Mouse (Mus musculus): ENCODE measurements around the gene Trpc1.
A peak's percentile ranks its signal among the peaks of the same experiment; 100 is the strongest.

Trpc1 gene

GRCm38 (mm10) chr9:95750037-95750511, at the start of gene Trpc1:
Gene Trpc1, minus strand, starts transcription at chr9:95750375.
- DNase-seq (ENCODE audit: low read depth, low spot score): peak; percentile 26

GRCm38 (mm10) chr9:95796323-95796722, 46.1 kb upstream of the Trpc1 start:
- DNase-seq (ENCODE audit: low read depth, low spot score): no peak

- no peak for DNase-seq (ENCODE audit: low read depth, low spot score)
These were observed 45.7 kb upstream of the Trpc1 start for GRCm38 (mm10) chr9:95795844-95796243.

- DNase-seq (ENCODE audit: low read depth, low spot score): no peak
These were observed 45.1 kb upstream of the Trpc1 start for GRCm38 (mm10) chr9:95795077-95795784.

- no peak for DNase-seq (ENCODE audit: low read depth, low spot score)
These were observed 44.0 kb upstream of the Trpc1 start for GRCm38 (mm10) chr9:95793986-95794744.

- no peak for DNase-seq (ENCODE audit: low read depth, low spot score)
These were observed 34.8 kb upstream of the Trpc1 start for GRCm38 (mm10) chr9:95784888-95785511.

GRCm38 (mm10) chr9:95783646-95784293, 33.6 kb upstream of the Trpc1 start:
- DNase-seq (ENCODE audit: low read depth, low spot score): no peak

- DNase-seq (ENCODE audit: low read depth, low spot score): no peak
These were observed 21.5 kb upstream of the Trpc1 start for GRCm38 (mm10) chr9:95771671-95772070.

GRCm38 (mm10) chr9:95763218-95763617, 13.0 kb upstream of the Trpc1 start:
- DNase-seq (ENCODE audit: low read depth, low spot score): no peak

GRCm38 (mm10) chr9:95762228-95762627, 12.1 kb upstream of the Trpc1 start:
- no peak for DNase-seq (ENCODE audit: low read depth, low spot score)

- no peak for DNase-seq (ENCODE audit: low read depth, low spot score)
These were observed 11.2 kb upstream of the Trpc1 start for GRCm38 (mm10) chr9:95761381-95761780.

GRCm38 (mm10) chr9:95750746-95751145, 571 bp upstream of the Trpc1 start:
- DNase-seq (ENCODE audit: low read depth, low spot score): no peak

GRCm38 (mm10) chr9:95749461-95749928, 680 bp downstream of the Trpc1 start:
- DNase-seq (ENCODE audit: low read depth, low spot score): no peak

- no peak for DNase-seq (ENCODE audit: low read depth, low spot score)
These were observed 2.9 kb downstream of the Trpc1 start for GRCm38 (mm10) chr9:95747298-95747697.

- DNase-seq (ENCODE audit: low read depth, low spot score): no peak
These were observed 5.1 kb downstream of the Trpc1 start for GRCm38 (mm10) chr9:95744845-95745613.

- no peak for DNase-seq (ENCODE audit: low read depth, low spot score)
These were observed 13.9 kb downstream of the Trpc1 start for GRCm38 (mm10) chr9:95736238-95736637.

- DNase-seq (ENCODE audit: low read depth, low spot score): no peak
These were observed 37.6 kb downstream of the Trpc1 start for GRCm38 (mm10) chr9:95712574-95712973.

GRCm38 (mm10) chr9:95708943-95709342, 41.2 kb downstream of the Trpc1 start:
- DNase-seq (ENCODE audit: low read depth, low spot score): no peak

GRCm38 (mm10) chr9:95705371-95705770, 44.8 kb downstream of the Trpc1 start:
- no peak for DNase-seq (ENCODE audit: low read depth, low spot score)

- no peak for DNase-seq (ENCODE audit: low read depth, low spot score)
These were observed 46.1 kb downstream of the Trpc1 start for GRCm38 (mm10) chr9:95704078-95704477.

- DNase-seq (ENCODE audit: low read depth, low spot score): no peak
These were observed 50.9 kb downstream of the Trpc1 start for GRCm38 (mm10) chr9:95699273-95699672.
